Mouse (Mus musculus) neural tube, embryonic 12.5 days (tissue): Measurements from ENCODE around the gene Tango6. TPM values are rescaled to one million over a fixed set of nuclear protein-coding genes. Genes with fewer than 3 reads are reported as not detected.

Experiments used
- ATAC-seq: fragments of 200-750 bp; cut with Nextera tagmentation; 2 replicates; pipeline ENCODE4 v1.8.0; 2017; ENCODE audit warnings: low read depth, mild to moderate bottlenecking, moderate TSS enrichment, moderate library complexity; ENCODE audit not compliant: low FRiP score
- H3K27ac ChIP-seq: fragments of 300-500 bp; sonication (generic); 2 replicates; pipeline ENCODE4 v1.5.1; 2016
- H3K27me3 ChIP-seq: fragments of 300-500 bp; sonication (generic); replicated peaks from 2 replicates; pipeline ENCODE4 v1.6.1; 2016; ENCODE audit warnings: mild to moderate bottlenecking
- H3K36me3 ChIP-seq: fragments of 300-500 bp; sonication (generic); 2 replicates; pipeline ENCODE4 v1.6.1; 2016; ENCODE audit warnings: mild to moderate bottlenecking
- H3K4me1 ChIP-seq: fragments of 300-500 bp; sonication (generic); 2 replicates; pipeline ENCODE4 v1.6.1; 2016
- H3K4me2 ChIP-seq: fragments of 300-500 bp; sonication (generic); replicated peaks from 2 replicates; pipeline ENCODE4 v1.6.1; 2016; ENCODE audit warnings: mild to moderate bottlenecking
- H3K4me3 ChIP-seq: fragments of 300-500 bp; sonication (generic); 2 replicates; pipeline ENCODE4 v1.5.1; 2016
- H3K9ac ChIP-seq: fragments of 300-500 bp; sonication (generic); 2 replicates; pipeline ENCODE4 v1.6.1; 2016; ENCODE audit warnings: mild to moderate bottlenecking
- H3K9me3 ChIP-seq: fragments of 300-500 bp; sonication (generic); 2 replicates; pipeline ENCODE4 v1.6.1; 2016; ENCODE audit warnings: mild to moderate bottlenecking
- WGBS: fragments of 180-500 bp; shearing (Covaris S2); methylation state at CpG from one replicate; pipeline ENCODE4 v1.1.7; 2016; 5-methylcytosine and 5-hydroxymethylcytosine counted together
- polyA plus RNA-seq: library from polyadenylated mRNA; unstranded; fragments of >200 nt; fragmentation: Nextera tagmentation; extraction: Ambion mirVana; gene quantifications from 2 replicates; pipeline ENCODE4 v1.2.1, GENCODE M21; 2016

Tango6 gene
- 8.9 and 9.8 TPM in 2 replicates for polyA plus RNA-seq

GRCm38 (mm10) chr8:106682971-106683668, at the start of gene Tango6:
Gene Tango6 (plus strand): TSS chr8:106683068.
- Histone ChIP-seq H3K9me3 (no peaks in the 10 kb centered on the region), H3K36me3 (no peaks in the 10 kb centered on the region), H3K27me3 (no peaks in the 10 kb centered on the region), H3K9ac (peak within 1 kb of the TSS; percentile 72), H3K4me2 (peak within 1 kb of the TSS; percentile 60), H3K4me3 (peak within 1 kb of the TSS; percentile 63), H3K4me1 (no peaks in the 10 kb centered on the region), H3K27ac (peak within 1 kb of the TSS; percentile 80)
- peak; percentile 97 for ATAC-seq
- under 1% methylated on average over 50 of the region's 50 CpGs for WGBS

GRCm38 (mm10) chr8:106633361-106634158, 49.3 kb upstream of the Tango6 start:
- Histone ChIP-seq H3K9ac (0 out of 2 replicates have a peak overlapping the region, but pooled peaks have one; percentile 1), H3K4me1 (no peaks in the 10 kb centered on the region), H3K36me3 (no peaks in the 10 kb centered on the region), H3K9me3 (no peaks in the 10 kb centered on the region), H3K27me3 (no peaks in the 10 kb centered on the region), H3K4me2 (no peak overlapping the region), H3K4me3 (no peak overlapping the region), H3K27ac (no peak overlapping the region)
- 73% methylated on average over 17 of the region's 17 CpGs for WGBS
- no peak for ATAC-seq

DNA sequence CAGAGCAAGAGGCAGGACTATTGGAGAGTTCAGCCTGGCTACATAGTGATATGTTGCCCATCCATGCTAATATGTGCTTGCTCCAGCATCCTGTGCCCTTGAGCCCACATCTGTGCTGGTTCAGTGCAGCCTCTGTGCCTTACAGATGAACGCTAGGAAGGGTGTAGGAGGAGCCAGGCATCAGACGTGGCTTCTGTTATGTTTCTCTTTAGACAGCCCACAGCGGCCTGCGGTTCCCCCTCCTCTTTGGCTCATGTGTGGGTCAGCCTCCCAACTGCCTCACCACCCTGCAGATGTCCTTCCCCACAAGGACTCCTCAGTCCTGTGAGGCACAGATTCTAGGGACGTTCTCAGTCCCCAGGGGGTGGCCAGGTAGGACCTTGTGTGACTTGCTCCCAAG, 47.6 kb upstream of the Tango6 start:
- 47% methylated on average over 5 of the region's 5 CpGs for WGBS
- H3K36me3 ChIP-seq: no peaks in the 10 kb centered on the region
- no peak for ATAC-seq
- no peak overlapping the region for H3K27ac ChIP-seq
- no peak overlapping the region for H3K4me3 ChIP-seq
- H3K4me2 ChIP-seq: no peak overlapping the region
- H3K4me1 ChIP-seq: no peaks in the 10 kb centered on the region
- no peaks in the 10 kb centered on the region for H3K9me3 ChIP-seq
- no peaks in the 10 kb centered on the region for H3K27me3 ChIP-seq
- no peak overlapping the region for H3K9ac ChIP-seq

DNA sequence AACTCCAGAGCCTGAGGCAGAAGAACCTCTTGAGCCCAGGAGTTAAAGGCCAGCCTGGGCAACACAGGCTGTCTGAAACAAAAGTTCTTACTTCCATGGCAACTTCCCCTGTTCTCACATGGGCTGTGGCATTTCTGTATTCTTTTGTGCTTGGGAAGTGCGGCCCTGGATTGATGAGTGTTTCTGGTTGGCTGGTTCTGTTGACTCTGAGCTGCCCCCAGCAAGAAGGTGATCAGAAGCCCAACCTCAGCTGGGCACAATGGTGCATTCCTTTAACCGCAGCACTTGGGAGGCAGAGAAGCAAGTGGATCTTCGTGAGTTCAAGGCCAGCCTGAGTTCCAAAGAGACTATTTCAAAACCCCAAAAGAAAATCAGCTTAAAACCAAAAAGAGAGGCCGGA, 45.4 kb upstream of the Tango6 start:
- Histone ChIP-seq H3K4me3 (no peak overlapping the region), H3K4me2 (no peak overlapping the region), H3K36me3 (no peaks in the 10 kb centered on the region), H3K9ac (no peak overlapping the region), H3K4me1 (no peaks in the 10 kb centered on the region), H3K9me3 (no peaks in the 10 kb centered on the region), H3K27me3 (no peaks in the 10 kb centered on the region), H3K27ac (no peak overlapping the region)
- 72% methylated on average over 4 of the region's 4 CpGs for WGBS
- no peak for ATAC-seq

- Histone ChIP-seq H3K4me1 (no peaks in the 10 kb centered on the region), H3K4me3 (no peak overlapping the region), H3K4me2 (no peak overlapping the region), H3K27me3 (no peaks in the 10 kb centered on the region), H3K36me3 (no peaks in the 10 kb centered on the region), H3K27ac (no peak overlapping the region), H3K9ac (no peak overlapping the region), H3K9me3 (no peaks in the 10 kb centered on the region)
- WGBS: 91% methylated on average over 7 of the region's 7 CpGs
- no peak for ATAC-seq
Measured at GRCm38 (mm10) chr8:106638768-106639295, 44.0 kb upstream of the Tango6 start.

DNA sequence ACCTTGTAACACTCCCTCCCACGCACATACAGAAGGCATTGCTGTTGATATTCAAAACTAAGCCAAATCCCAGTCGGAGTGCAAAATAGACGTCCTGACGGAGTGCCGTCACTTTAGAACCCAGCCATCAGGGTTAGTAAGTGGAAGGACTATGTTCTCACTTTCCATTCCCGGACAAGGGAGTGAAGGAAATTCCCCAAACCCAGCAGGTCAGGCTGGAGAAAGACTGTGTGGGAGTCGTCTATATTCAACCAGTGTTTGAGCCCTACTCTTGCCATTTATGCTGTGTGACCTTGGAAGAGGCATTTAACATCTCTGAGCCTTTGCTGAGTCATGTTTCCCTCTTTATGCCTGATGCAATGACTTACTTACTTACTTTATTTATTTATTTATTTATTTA, 42.7 kb upstream of the Tango6 start:
- Histone ChIP-seq H3K4me3 (no peak overlapping the region), H3K27me3 (no peaks in the 10 kb centered on the region), H3K36me3 (no peaks in the 10 kb centered on the region), H3K9me3 (no peaks in the 10 kb centered on the region), H3K4me2 (no peak overlapping the region), H3K27ac (no peak overlapping the region), H3K9ac (no peak overlapping the region), H3K4me1 (no peaks in the 10 kb centered on the region)
- no peak for ATAC-seq
- 89% methylated on average over 7 of the region's 7 CpGs for WGBS

GRCm38 (mm10) chr8:106640921-106641320, 41.9 kb upstream of the Tango6 start:
- H3K9me3 ChIP-seq: no peaks in the 10 kb centered on the region
- H3K4me2 ChIP-seq: no peak overlapping the region
- no peak overlapping the region for H3K27ac ChIP-seq
- H3K36me3 ChIP-seq: no peaks in the 10 kb centered on the region
- no peak for ATAC-seq
- no peak overlapping the region for H3K4me3 ChIP-seq
- 90% methylated on average over 5 of the region's 5 CpGs for WGBS
- no peaks in the 10 kb centered on the region for H3K4me1 ChIP-seq
- no peak overlapping the region for H3K9ac ChIP-seq
- no peaks in the 10 kb centered on the region for H3K27me3 ChIP-seq

- no peak for ATAC-seq
- no peak overlapping the region for H3K9ac ChIP-seq
- no peaks in the 10 kb centered on the region for H3K36me3 ChIP-seq
- 75% methylated on average over 2 of the region's 2 CpGs for WGBS
- H3K4me1 ChIP-seq: no peaks in the 10 kb centered on the region
- no peaks in the 10 kb centered on the region for H3K9me3 ChIP-seq
- H3K4me2 ChIP-seq: no peak overlapping the region
- H3K27ac ChIP-seq: no peak overlapping the region
- no peaks in the 10 kb centered on the region for H3K27me3 ChIP-seq
- H3K4me3 ChIP-seq: no peak overlapping the region
Measured at GRCm38 (mm10) chr8:106642172-106642571, 40.7 kb upstream of the Tango6 start.

GRCm38 (mm10) chr8:106643100-106643499, 39.8 kb upstream of the Tango6 start:
- no peaks in the 10 kb centered on the region for H3K27me3 ChIP-seq
- no peak overlapping the region for H3K4me3 ChIP-seq
- H3K27ac ChIP-seq: no peak overlapping the region
- no peak overlapping the region for H3K9ac ChIP-seq
- no peaks in the 10 kb centered on the region for H3K9me3 ChIP-seq
- 92% methylated on average over 4 of the region's 4 CpGs for WGBS
- H3K4me2 ChIP-seq: no peak overlapping the region
- ATAC-seq: no peak
- no peaks in the 10 kb centered on the region for H3K36me3 ChIP-seq
- no peaks in the 10 kb centered on the region for H3K4me1 ChIP-seq

DNA sequence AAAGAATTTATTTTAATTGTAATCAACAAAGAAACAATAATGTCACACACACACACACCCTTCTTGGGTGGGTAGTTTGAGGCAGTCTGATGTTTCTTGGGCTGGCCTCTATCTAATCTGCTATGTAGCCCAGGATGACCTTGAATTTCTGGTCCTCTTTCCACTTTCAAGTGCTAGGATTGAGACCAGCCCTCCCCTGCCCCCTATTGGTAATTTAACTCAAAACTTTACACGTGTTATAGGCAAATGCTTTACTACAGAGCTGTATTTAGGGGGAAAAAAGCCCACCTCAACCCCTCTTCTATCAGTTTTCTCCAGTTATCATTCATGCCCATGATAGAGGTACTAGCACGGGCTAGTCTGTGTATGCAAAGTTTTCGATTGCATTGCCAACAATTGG, 37.9 kb upstream of the Tango6 start:
- Histone ChIP-seq H3K9me3 (no peaks in the 10 kb centered on the region), H3K4me3 (no peak overlapping the region), H3K27me3 (no peaks in the 10 kb centered on the region), H3K36me3 (no peaks in the 10 kb centered on the region), H3K9ac (no peak overlapping the region), H3K4me1 (no peaks in the 10 kb centered on the region), H3K27ac (no peak overlapping the region), H3K4me2 (no peak overlapping the region)
- WGBS: 71% methylated on average over 3 of the region's 3 CpGs
- no peak for ATAC-seq

GRCm38 (mm10) chr8:106646153-106646552, 36.7 kb upstream of the Tango6 start:
- no peak for ATAC-seq
- Histone ChIP-seq H3K27ac (no peak overlapping the region), H3K9ac (no peak overlapping the region), H3K4me3 (no peak overlapping the region), H3K4me1 (no peaks in the 10 kb centered on the region), H3K4me2 (no peak overlapping the region), H3K27me3 (no peaks in the 10 kb centered on the region), H3K9me3 (no peaks in the 10 kb centered on the region), H3K36me3 (no peaks in the 10 kb centered on the region)
- 93% methylated on average over 2 of the region's 2 CpGs for whole genome bisulfite sequencing

- WGBS: 79% methylated on average over 5 of the region's 5 CpGs
- no peak for ATAC-seq
Measured at GRCm38 (mm10) chr8:106646731-106647130, 36.1 kb upstream of the Tango6 start.

More at GRCm38 (mm10) chr8:106646731-106647130, 36.1 kb upstream of the Tango6 start:
- H3K27ac ChIP-seq: no peak overlapping the region
- no peaks in the 10 kb centered on the region for H3K4me1 ChIP-seq
- no peaks in the 10 kb centered on the region for H3K9me3 ChIP-seq
- no peak overlapping the region for H3K4me3 ChIP-seq
- no peaks in the 10 kb centered on the region for H3K27me3 ChIP-seq
- H3K36me3 ChIP-seq: no peaks in the 10 kb centered on the region
- no peak overlapping the region for H3K9ac ChIP-seq
- no peak overlapping the region for H3K4me2 ChIP-seq
